Mouse (Mus musculus): ENCODE measurements around the gene Parp12. TPM values are rescaled to one million over a fixed set of nuclear protein-coding genes. Genes with fewer than 3 reads are reported as not detected.

Parp12 gene
- 3.0 and 4.7 TPM in 2 replicates for polyA plus RNA-seq (2016; fragmentation: Nextera tagmentation; extraction: Ambion mirVana)

- Histone ChIP-seq H3K36me3 (no peaks in the 10 kb centered on the region), H3K9ac (replicated peaks) (peak within 1 kb of the TSS; percentile 44), H3K4me2 (replicated peaks) (peak within 1 kb of the TSS; percentile 64), H3K27me3 (peaks cover 52% of the 10 kb centered on the region), H3K4me3 (peak within 1 kb of the TSS; percentile 62), H3K27ac (replicated peaks) (no peak within 1 kb of the TSS), H3K9me3 (no peaks in the 10 kb centered on the region), H3K4me1 (0 out of 2 replicates have a peak, but pooled peaks cover 7% of the 10 kb centered on the region)
- ATAC-seq (ENCODE audit: low FRiP score, low read depth), result peak; percentile 70
- WGBS, result 2% methylated on average over 97 of the region's 101 CpGs
These were observed at the start of gene Parp12 for GRCm38 (mm10) chr6:39117584-39118455. TSS of gene Parp12 (minus strand) at chr6:39118349.

- Histone ChIP-seq H3K4me2 (replicated peaks) (no peak overlapping the region), H3K4me1 (no peaks in the 10 kb centered on the region), H3K9ac (replicated peaks) (no peak overlapping the region), H3K36me3 (peaks cover 21% of the 10 kb centered on the region), H3K4me3 (no peak overlapping the region), H3K9me3 (no peaks in the 10 kb centered on the region), H3K27ac (replicated peaks) (no peak overlapping the region), H3K27me3 (no peaks in the 10 kb centered on the region)
- WGBS, result 100% methylated on average over 1 of the region's 1 CpGs
- no peak for ATAC-seq (ENCODE audit: low FRiP score, low read depth)
These were observed 46.7 kb upstream of the Parp12 start for GRCm38 (mm10) chr6:39164891-39165290.

DNA sequence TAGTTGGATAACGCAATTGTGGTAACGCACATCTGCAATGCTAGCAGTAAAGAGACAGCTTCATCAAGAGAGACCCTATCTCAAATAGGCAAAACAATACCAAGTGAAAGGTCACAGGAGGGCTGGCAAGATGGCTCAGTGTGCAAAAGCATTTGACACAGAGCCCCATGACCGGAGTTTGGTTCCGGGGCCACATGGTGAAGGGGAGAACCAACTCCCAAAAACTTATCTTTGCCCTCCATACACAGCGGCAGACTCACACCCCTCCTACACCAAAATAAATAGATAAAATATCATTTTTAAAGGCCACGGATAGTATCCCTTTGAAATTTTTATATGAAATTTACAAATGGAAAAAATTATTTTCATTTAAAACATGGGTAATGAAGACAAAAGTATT, 43.8 kb upstream of the Parp12 start:
- ATAC-seq (ENCODE audit: low FRiP score, low read depth), result no peak
- WGBS, result 94% methylated on average over 6 of the region's 6 CpGs
- Histone ChIP-seq H3K4me2 (replicated peaks) (no peak overlapping the region), H3K27me3 (no peaks in the 10 kb centered on the region), H3K4me1 (no peaks in the 10 kb centered on the region), H3K9ac (replicated peaks) (no peak overlapping the region), H3K4me3 (no peak overlapping the region), H3K27ac (replicated peaks) (no peak overlapping the region), H3K9me3 (no peaks in the 10 kb centered on the region), H3K36me3 (peaks cover 13% of the 10 kb centered on the region)

- 52% methylated on average over 6 of the region's 6 CpGs for WGBS
These were observed 27.9 kb upstream of the Parp12 start for GRCm38 (mm10) chr6:39146041-39146440.

DNA sequence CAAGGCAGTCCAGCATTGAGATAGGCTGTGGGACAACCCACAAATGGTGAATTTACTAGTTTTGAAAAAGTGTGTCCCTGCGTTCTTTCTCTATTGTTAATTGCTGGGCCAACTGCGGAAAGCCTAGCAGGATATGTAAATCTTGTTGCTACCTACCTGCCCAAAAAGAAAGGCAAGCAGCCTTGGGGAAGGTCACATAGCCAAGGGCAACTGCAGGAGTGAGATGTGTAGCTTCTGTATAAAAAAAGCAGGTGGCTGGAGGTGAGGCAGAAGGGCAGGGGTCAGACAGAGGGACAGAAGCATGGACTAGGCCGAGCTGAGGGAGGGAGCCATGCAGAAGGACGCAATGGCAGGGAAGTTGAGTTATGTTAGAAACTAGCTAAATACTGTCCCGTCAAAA, 14.4 kb upstream of the Parp12 start:
- no peaks in the 10 kb centered on the region for H3K27me3 ChIP-seq
- no peak for ATAC-seq (ENCODE audit: low FRiP score, low read depth)
- no peak overlapping the region for H3K4me3 ChIP-seq
- no peaks in the 10 kb centered on the region for H3K9me3 ChIP-seq
- no peak overlapping the region for H3K27ac ChIP-seq (replicated peaks)
- H3K9ac ChIP-seq (replicated peaks), result no peak overlapping the region
- H3K4me1 ChIP-seq, result no peaks in the 10 kb centered on the region
- peaks cover 32% of the 10 kb centered on the region for H3K36me3 ChIP-seq
- WGBS, result 72% methylated on average over 5 of the region's 5 CpGs
- no peak overlapping the region for H3K4me2 ChIP-seq (replicated peaks)

More at GRCm38 (mm10) chr6:39146041-39146440, 27.9 kb upstream of the Parp12 start:
- Histone ChIP-seq H3K9me3 (no peaks in the 10 kb centered on the region), H3K36me3 (peaks cover 69% of the 10 kb centered on the region), H3K27me3 (no peaks in the 10 kb centered on the region), H3K9ac (replicated peaks) (no peak overlapping the region), H3K27ac (replicated peaks) (no peak overlapping the region), H3K4me1 (no peaks in the 10 kb centered on the region), H3K4me2 (replicated peaks) (no peak overlapping the region), H3K4me3 (no peak overlapping the region)
- no peak for ATAC-seq (ENCODE audit: low FRiP score, low read depth)

GRCm38 (mm10) chr6:39131480-39131879, 13.3 kb upstream of the Parp12 start:
- Histone ChIP-seq H3K36me3 (peaks cover 32% of the 10 kb centered on the region), H3K4me1 (no peaks in the 10 kb centered on the region), H3K4me2 (replicated peaks) (no peak overlapping the region), H3K9ac (replicated peaks) (no peak overlapping the region), H3K27me3 (no peaks in the 10 kb centered on the region), H3K4me3 (no peak overlapping the region), H3K9me3 (no peaks in the 10 kb centered on the region), H3K27ac (replicated peaks) (no peak overlapping the region)
- ATAC-seq (ENCODE audit: low FRiP score, low read depth), result no peak
- 29% methylated on average over 4 of the region's 4 CpGs for WGBS

DNA sequence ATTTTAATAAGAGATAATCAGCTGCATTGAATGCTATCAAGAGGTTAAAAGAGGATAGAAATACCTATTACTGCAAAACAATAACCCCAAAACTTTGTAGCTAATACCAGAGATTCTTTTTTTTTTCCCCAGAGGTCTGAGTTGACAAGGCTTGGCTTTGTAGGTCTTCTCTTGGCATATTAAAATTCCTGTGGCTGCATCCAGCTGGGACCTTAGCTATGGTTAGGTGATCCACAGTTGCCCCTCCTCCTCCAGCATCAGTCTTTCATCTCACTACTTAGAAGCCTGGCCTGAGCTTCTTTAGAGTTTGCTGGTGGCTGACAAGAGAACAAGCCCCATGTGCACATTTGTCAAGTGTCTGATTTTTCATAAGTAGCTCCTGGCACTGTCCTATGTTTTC, 6.6 kb upstream of the Parp12 start:
- no peak for ATAC-seq (ENCODE audit: low FRiP score, low read depth)
- Histone ChIP-seq H3K4me2 (replicated peaks) (no peak overlapping the region), H3K27ac (replicated peaks) (no peak overlapping the region), H3K4me1 (no peaks in the 10 kb centered on the region), H3K9ac (replicated peaks) (no peak overlapping the region), H3K27me3 (peaks cover 8% of the 10 kb centered on the region; the same call in 1 of the 2 replicates), H3K36me3 (no peaks in the 10 kb centered on the region), H3K4me3 (no peak overlapping the region), H3K9me3 (no peaks in the 10 kb centered on the region)

DNA sequence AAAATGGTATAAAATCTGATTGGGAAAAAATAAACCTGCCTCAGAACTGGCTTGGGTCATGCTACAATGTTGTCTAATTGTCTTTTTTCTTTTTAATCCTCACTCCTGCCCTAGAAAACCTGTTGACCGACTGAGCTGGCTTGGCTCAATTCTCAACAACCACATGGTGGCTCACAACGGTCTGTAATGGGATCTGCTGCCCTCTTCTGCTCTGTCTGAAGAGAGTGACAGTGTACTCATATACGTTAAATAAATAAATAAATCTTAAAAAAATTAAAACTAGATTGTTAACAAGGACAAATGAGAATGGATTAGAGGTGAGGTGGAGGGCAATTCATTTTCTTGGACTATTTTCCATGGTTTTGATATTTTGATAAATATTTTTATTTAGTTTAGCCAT, 2.5 kb upstream of the Parp12 start:
- H3K4me1 ChIP-seq, result 0 out of 2 replicates have a peak, but pooled peaks cover 7% of the 10 kb centered on the region
- H3K36me3 ChIP-seq, result no peaks in the 10 kb centered on the region
- H3K27ac ChIP-seq (replicated peaks), result no peak overlapping the region
- H3K4me3 ChIP-seq, result no peak overlapping the region
- ATAC-seq (ENCODE audit: low FRiP score, low read depth), result no peak
- WGBS, result 62% methylated on average over 3 of the region's 3 CpGs
- no peak overlapping the region for H3K4me2 ChIP-seq (replicated peaks)
- peaks cover 49% of the 10 kb centered on the region for H3K27me3 ChIP-seq
- no peak overlapping the region for H3K9ac ChIP-seq (replicated peaks)
- H3K9me3 ChIP-seq, result no peaks in the 10 kb centered on the region

- Histone ChIP-seq H3K9me3 (no peaks in the 10 kb centered on the region), H3K4me2 (replicated peaks) (peak overlapping the region; percentile 64), H3K27ac (replicated peaks) (no peak overlapping the region), H3K4me3 (peak overlapping the region; percentile 62), H3K36me3 (no peaks in the 10 kb centered on the region), H3K9ac (replicated peaks) (peak overlapping the region; percentile 44), H3K27me3 (peaks cover 52% of the 10 kb centered on the region), H3K4me1 (0 out of 2 replicates have a peak, but pooled peaks cover 7% of the 10 kb centered on the region)
- ATAC-seq (ENCODE audit: low FRiP score, low read depth), result no peak; the same call in 1 of the 2 replicates
- WGBS, result 12% methylated on average over 49 of the region's 49 CpGs
These were observed 320 bp upstream of the Parp12 start for GRCm38 (mm10) chr6:39118456-39118881.

DNA sequence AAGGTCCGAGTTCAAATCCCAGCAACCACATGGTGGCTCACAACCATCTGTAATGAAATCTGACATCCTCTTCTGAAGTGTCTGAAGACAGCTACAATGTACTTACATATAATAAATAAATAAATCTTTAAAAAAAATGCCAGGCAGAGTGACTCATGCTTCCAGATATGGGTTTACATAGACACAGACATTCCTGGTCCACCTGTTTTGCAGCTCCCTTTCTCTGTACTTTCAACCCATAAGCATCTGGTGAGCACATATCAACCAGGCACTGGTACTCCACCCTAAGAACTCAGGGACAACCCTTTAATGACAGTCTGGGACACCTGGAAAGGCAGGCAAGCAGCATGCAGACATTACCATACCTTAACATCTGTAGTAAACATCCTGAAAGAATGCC, 2.7 kb downstream of the Parp12 start:
- WGBS, result 94% methylated on average over 1 of the region's 1 CpGs

DNA sequence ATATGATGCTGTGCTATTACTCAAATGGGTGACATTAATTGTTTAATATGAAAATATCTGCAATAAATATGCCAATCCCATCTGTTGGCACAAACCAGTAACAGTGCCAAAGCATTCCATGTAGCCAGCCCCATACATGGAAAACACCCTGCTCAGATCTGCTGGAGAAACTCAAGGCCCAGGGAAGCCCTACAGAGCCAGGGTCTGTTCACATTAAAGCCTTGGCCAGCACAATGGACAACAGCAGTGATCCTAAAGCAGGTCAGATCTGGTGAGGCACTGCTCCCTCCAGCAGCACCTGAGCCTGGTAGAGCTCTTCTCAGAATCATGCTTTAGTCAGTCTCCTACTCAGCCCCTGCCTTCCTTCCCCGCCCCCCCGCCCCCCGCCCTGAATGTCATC, 5.0 kb downstream of the Parp12 start:
- Histone ChIP-seq H3K4me2 (replicated peaks) (no peak overlapping the region), H3K9me3 (no peaks in the 10 kb centered on the region), H3K4me1 (0 out of 2 replicates have a peak, but pooled peaks cover 4% of the 10 kb centered on the region), H3K36me3 (no peaks in the 10 kb centered on the region), H3K27me3 (peaks cover 28% of the 10 kb centered on the region), H3K9ac (replicated peaks) (no peak overlapping the region), H3K27ac (replicated peaks) (no peak overlapping the region), H3K4me3 (no peak overlapping the region)
- WGBS, result 65% methylated on average over 2 of the region's 3 CpGs
- ATAC-seq (ENCODE audit: low FRiP score, low read depth), result no peak

More for the DNA sequence above, 2.7 kb downstream of the Parp12 start:
- Histone ChIP-seq H3K27ac (replicated peaks) (no peak overlapping the region), H3K9me3 (no peaks in the 10 kb centered on the region), H3K4me2 (replicated peaks) (no peak overlapping the region), H3K4me3 (no peak overlapping the region), H3K36me3 (no peaks in the 10 kb centered on the region), H3K9ac (replicated peaks) (no peak overlapping the region), H3K27me3 (peaks cover 49% of the 10 kb centered on the region), H3K4me1 (0 out of 2 replicates have a peak, but pooled peaks cover 7% of the 10 kb centered on the region)
- ATAC-seq (ENCODE audit: low FRiP score, low read depth), result no peak

DNA sequence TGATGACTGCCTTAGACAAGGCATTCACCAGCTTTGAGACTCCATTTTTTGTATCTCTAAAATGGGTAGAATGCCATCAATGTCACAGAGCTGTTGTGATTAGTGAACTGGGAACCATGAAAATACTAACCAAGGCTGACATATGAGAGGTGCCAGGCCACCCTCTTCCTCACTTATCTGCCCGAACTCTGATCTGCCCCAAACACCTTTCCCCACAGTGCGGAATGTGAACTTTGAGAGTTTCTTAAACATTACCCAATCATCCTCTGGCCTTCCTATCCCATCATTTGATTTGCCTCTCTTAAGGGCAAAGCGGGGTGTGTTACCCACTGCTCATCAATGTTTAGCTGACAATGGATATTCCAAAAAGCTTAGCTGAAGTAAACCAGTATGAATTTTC, 5.4 kb downstream of the Parp12 start:
- 95% methylated on average over 3 of the region's 3 CpGs for WGBS
- no peak for ATAC-seq (ENCODE audit: low FRiP score, low read depth)
- 0 out of 2 replicates have a peak, but pooled peaks cover 1% of the 10 kb centered on the region for H3K4me1 ChIP-seq
- H3K9me3 ChIP-seq, result no peaks in the 10 kb centered on the region
- H3K4me3 ChIP-seq, result no peak overlapping the region
- H3K27ac ChIP-seq (replicated peaks), result no peak overlapping the region
- H3K4me2 ChIP-seq (replicated peaks), result no peak overlapping the region
- H3K27me3 ChIP-seq, result peaks cover 23% of the 10 kb centered on the region
- H3K9ac ChIP-seq (replicated peaks), result no peak overlapping the region
- H3K36me3 ChIP-seq, result no peaks in the 10 kb centered on the region

Measured in midbrain, embryonic 12.5 days (tissue).